Mouse (Mus musculus) heart, postnatal 25 days (tissue): Measurements from ENCODE around the gene Eaf2. TPM values are rescaled to one million over a fixed set of nuclear protein-coding genes. Genes with fewer than 3 reads are reported as not detected.

Source experiments
- DNase-seq: peaks from one replicate; pipeline ENCODE4 v3.0.0; 2022; ENCODE audit warnings: low spot score
- intact Hi-C: fragments of 180-260 bp; cut with DNase I; formaldehyde crosslinking; loops from one replicate; pipeline ENCODE4 v1.15.1; 2025
- microRNA-seq: library from miRNA; unstranded; fragments of <30 nt; microRNA quantifications from one replicate; pipeline ENCODE4 v1.2.0, GENCODE M21; 2022
- total RNA-seq, 2 experiments: library from RNA; stranded (reverse); gene quantifications; 2 replicates each; pipeline ENCODE4 v1.2.3; 2021

Gene Eaf2
- total RNA-seq, 2 experiments from 2014 or later, result 0.59 to 0.86 TPM

GRCm38 (mm10) chr16:36775658-36776057 is 99.1 kb downstream of the Eaf2 start:
- intact Hi-C loops, result no loop called here
- DNase-seq, result no peak

DNA sequence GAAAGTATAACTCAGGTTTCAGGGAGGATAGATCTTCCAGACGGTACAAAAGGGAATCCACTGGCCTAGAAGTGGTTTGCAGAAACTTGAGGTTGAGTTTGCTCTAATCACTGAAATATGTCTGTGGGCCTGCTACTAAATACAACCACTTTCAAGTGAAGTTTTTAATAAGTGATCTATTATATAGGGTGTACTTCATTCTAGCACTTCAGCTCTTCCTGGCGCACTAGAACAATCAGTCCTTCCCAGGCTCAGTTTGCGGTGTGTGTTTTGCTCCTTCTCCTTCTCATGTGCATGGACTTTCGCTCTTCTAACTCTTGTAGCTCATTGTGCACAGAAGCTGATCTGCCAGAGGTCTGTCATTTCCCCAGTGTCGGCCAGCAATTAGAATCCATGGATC is 101.8 kb downstream of the Eaf2 start:
- no peak for DNase-seq
- intact Hi-C loops, result no loop called here

- intact Hi-C loops, result no loop called here
- no peak for DNase-seq
Observed at GRCm38 (mm10) chr16:36771703-36772102, 103.1 kb downstream of the Eaf2 start.

DNA sequence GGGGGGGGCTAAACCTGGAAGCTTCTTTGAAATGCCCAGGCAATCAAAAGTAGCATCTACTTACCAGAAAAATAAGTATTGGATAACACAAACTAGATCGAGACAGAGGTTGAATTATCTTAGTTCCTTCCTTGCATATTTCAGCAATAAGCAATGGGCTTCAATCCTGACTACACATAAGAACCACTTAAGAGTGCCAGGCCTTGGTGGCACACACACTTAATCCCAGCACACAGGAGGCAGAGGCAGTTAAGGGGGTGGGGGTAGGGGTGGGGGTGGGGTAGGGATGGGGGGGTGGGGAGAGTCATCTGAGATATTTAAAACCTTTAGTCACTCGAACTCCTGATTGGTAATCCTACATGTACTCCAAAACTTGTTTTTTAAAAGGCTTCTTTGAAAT is 103.6 kb downstream of the Eaf2 start:
- intact Hi-C loops, result no loop called here
- no peak for DNase-seq

GRCm38 (mm10) chr16:36770830-36771229 is 104.0 kb downstream of the Eaf2 start:
- no peak for DNase-seq
- intact Hi-C loops, result no loop called here

DNA sequence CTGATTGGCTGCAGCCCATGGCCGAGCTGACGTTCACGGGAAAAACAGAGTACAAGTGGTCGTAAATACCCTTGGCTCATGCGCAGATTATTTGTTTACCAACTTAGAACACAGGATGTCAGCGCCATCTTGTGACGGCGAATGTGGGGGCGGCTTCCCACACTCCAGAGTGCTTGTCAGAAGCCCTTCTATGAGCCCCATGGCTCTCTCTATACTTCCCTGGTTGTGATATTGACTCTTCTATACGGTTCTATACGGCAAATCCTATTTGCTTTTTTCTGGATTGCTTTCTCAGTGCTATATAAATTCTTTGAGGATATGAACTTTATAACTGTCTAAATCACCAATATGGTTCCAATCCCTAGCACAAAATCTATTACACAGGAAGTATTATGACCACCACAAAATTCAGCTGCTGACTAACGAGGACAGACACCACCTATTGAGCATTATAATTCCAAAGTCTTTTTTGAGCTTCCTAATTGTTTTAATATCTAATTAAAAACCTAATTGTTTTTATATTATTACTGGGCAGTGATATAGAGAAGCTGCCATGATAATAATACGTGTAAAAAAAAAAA is 104.5 kb downstream of the Eaf2 start:
- intact Hi-C loops, result no loop called here
- DNase-seq, result no peak

GRCm38 (mm10) chr16:36751979-36752378 is 122.8 kb downstream of the Eaf2 start:
- DNase-seq, result no peak
- intact Hi-C loops, result no loop called here

DNA sequence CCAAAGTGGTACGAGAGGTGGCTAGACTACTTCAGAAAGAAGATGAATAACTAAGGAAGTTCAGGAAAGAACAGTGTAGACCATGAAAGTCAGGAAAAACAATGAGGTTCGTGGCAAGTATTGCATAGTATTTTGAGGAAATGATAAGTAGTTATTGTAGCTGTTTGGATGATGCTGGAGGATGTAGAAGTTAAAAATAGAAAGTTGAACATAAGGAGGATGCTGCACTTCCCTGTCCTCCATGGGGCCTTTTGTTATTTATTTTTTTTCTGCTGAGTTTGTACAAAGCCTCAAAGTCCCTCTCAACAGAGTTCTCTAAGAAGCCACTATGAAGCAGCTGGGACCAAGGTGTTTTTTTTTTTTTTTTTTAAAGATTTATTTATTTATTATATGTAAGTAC is 127.0 kb downstream of the Eaf2 start:
- intact Hi-C loops, result no loop called here
- DNase-seq, result no peak

DNA sequence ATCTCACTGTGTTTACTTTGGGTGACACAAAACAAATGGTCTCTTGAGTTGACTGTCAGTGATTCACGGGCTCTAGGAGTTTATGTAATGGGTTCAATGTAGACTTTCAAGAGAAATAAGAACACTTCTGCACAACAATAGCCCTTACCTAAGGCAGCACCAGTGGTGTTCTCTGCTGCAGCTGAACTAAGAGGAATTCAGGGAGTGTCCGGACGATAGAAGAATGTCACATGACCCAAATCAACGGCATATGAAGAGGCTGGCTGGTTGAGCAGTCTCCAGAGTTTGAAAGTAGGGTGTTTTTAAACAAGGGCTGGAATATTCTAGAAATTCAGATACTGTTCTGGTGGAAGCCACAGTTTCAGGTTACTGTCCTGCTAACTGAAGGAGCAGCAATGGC is 127.7 kb downstream of the Eaf2 start:
- DNase-seq, result no peak
- intact Hi-C loops, result no loop called here

DNA sequence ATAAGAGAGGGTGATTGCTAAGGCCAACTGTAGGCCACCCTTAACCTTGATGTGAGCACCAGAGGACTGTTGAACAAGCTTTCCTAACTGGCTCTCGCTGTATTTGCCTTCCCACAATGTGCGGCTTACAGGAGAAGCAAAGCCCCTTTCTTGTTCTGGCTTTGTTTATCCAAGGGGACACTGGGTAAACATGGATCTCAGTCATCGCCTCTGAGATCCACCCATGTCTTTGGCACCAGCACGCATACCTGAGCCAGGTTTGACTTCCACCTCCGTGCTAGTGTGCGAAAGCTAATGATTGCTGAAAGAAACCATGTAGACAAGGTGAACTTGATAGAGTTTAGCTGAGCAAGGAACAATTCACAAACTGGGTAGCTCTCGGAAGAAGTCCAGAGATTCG is 131.2 kb downstream of the Eaf2 start:
- intact Hi-C loops, result no loop called here
- DNase-seq, result no peak

Small RNA genes within 50 kb of the gene (microRNA-seq; reads per million reads assigned to microRNA genes)
- gene Gm22617, result not detected

Other genes starting within 250 kb of the Eaf2 start
- gene Cd86, start 208.9 kb downstream of the Eaf2 start, total RNA-seq, result 1 to 10 TPM; 1.4 to 1.6 TPM
- gene Ildr1, start 181.0 kb downstream of the Eaf2 start, total RNA-seq, result not detected
- gene Slc15a2, start 90.0 kb downstream of the Eaf2 start, total RNA-seq, result 1 to 10 TPM; 1.6 TPM
- 10 to 100 TPM; 13.3 to 13.4 TPM for gene Iqcb1, start 46.6 kb downstream of the Eaf2 start, total RNA-seq
- 10 to 100 TPM; 37.9 to 43.5 TPM for gene Golgb1, start 137 bp upstream of the Eaf2 start, total RNA-seq
- 1 to 10 TPM; 7.3 to 7.4 TPM for gene Hcls1, start 60.0 kb upstream of the Eaf2 start, total RNA-seq
- gene Fbxo40, start 115.5 kb upstream of the Eaf2 start, total RNA-seq, result 100 to 1,000 TPM; 173 to 190 TPM
- 1 to 10 TPM; 1.9 to 2.2 TPM for gene Polq, start 136.8 kb upstream of the Eaf2 start, total RNA-seq